Mouse (Mus musculus) gastrocnemius, postnatal 4 days (tissue): ENCODE measurements around the gene Acsm3. TPM values are rescaled to one million over a fixed set of nuclear protein-coding genes. Genes with fewer than 3 reads are reported as not detected.

Experiments used
- DNase-seq, 2 experiments: peaks; one replicate each; pipeline ENCODE4 v3.0.0; 2021 to 2022; ENCODE audit warnings: low spot score in 2 of 2, mixed read lengths in 2 of 2
- total RNA-seq, 2 experiments: library from RNA; stranded (reverse); gene quantifications; 2 replicates each; pipeline ENCODE4 v1.2.3; 2021

The Acsm3 gene
- total RNA-seq, 2 experiments from 2014 or later = not detected

DNA sequence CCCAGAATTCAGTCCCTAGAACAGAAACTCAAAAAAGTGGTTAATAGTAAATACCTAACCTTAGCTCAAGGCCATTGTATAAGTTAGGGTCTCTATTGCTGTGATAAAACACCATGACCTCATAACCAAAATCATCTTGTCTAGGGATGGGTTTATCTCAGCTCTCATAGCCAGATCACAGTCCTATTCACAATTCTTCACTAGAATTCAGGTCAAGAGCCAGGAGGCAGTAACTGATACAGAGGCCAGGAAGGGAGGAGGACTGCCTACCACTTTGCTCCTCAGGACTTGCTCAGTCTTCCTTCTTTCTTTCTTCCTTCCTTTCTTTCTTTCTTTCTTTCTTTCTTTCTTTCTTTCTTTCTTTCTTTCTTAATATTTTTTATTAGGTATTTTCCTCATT, 34.6 kb downstream of the Acsm3 start:
- DNase-seq = no peak

DNA sequence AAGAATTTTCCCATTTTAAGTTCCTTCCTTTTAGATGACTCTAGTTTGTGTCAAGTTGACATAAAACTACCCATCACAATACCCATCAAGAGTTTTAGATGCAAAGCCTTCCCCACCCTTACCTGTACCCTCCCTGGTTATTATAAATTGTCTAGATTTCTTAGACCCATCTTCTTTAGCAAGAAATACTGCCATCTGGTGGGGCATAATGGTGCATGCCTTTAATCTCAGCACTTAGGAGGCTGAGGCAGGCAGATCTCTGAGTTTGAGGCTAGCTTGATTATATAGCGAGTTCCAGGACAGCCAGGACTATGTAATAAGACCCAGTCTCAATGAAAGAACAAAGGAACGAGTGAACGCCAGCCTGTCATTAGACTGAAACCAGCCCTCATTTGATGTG, 39.8 kb downstream of the Acsm3 start:
- no peak for DNase-seq

DNA sequence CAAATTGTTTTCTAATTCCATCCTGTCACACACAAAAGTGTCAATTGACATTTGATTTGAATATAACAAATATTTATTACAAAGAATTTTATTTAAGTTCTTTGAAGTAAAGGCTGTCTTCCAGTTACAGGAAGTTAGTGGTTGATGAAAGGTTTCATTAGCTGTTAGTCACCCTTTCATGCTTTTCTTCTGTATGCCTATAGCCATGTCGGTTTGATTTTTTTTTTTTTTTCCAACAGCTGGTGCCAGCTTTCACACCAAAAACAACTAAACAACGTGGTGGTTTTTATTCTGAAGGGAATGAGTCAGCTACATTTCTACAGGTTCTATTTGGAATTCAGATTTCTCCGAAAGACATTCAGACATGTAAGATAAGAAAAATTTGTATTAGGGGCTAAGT, 40.3 kb downstream of the Acsm3 start:
- no peak for DNase-seq

DNA sequence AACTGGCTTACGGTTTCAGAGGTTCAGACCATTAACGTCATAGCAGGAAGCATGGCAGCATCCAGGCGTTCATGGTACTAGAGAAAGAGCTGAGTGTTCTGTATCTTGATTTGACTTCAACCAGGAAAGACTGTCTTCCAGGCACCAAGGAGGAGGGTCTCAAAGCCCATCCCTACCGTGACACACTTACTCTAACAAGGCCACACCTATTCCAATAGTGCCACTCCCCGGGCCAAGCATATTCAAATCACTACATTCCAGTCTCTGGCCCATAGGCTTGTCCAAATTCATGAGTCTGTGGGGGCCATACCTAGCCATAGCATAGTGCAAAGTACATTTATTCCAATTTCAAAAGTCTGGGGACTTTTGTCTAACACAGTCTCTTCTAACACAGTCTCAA, 46.7 kb downstream of the Acsm3 start:
- no peak for DNase-seq

DNA sequence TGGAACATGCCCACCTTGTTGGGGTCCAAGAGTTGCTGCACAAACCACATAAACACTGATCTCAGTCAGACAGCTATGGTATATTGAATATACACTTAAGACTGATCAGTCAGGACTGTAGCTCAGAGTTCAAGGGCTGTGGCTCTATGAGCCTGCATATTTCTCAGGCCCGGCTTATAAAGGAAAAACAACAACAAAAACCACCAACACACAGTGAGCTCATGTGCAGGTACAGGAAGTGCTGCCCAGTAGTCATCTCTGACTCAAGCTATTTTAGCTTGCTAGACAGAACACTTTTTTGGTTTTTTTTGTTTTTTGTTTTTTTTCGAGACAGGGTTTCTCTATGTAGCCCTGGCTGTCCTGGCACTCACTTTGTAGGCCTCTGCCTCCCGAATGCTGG, 48.0 kb downstream of the Acsm3 start:
- DNase-seq = no peak

DNA sequence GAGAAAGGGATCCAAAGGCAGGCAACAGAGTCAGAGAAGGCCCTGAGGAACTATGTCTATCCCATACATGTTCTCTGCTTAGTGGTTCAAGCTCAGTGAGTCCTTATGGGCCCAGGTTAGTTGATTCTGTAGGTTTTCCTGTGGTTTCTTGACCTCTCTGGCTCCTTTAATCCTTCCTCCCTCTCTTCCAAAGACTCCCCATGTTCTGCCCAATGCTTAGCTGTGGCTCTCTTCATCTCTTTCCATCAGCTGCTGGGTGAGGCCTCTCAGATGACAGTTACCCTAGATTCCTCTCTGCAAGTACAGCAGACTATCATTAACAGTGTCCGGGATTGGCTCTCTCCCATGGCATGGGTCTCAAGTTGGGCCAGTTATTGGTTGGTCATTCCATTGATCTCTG, 74.6 kb downstream of the Acsm3 start:
- DNase-seq = no peak

DNA sequence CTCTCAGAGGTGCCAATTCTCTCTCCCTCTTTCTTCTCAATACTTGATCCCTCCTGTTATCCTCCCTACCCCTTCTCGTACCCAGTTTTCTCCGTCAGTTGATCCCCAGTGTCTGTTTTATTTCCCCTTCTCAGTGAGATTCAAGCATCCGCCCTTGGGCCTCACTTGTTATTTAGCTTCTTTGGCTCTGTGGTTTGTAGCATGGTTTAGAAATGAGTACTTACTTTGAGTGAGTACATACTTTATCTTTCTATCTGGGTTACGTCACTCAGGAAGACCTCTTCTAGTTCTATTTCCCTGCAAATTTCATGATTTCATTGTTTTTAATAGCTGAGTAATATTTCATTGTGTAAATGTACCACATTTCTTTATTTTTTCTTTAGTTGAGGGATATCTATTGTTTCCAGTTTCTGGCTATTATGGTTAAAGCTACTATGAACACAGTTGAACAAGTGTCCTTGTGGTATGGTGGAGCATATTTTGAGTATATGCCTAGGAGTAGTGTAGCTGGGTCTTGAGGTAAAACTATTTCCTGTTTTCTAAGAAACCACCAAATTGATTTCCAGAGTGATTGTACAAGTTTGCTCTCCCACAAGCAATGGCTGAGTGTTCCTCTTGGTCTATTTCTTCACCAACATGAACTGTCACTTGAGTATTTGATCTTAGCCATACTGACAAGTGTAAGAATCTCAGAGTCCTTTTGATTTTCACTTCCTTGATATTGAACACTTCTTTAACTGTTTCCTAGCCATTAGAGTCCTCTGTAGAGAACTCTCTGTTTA, 75.5 kb downstream of the Acsm3 start:
- DNase-seq = no peak

Other genes starting within 250 kb of the Acsm3 start
- under 1 TPM; 0.22 to 0.91 TPM for gene Acsm5, start 241.5 kb upstream of the Acsm3 start, total RNA-seq
- gene Pdilt, start 237.4 kb upstream of the Acsm3 start, total RNA-seq = not detected
- gene Acsm2, start 206.6 kb upstream of the Acsm3 start, total RNA-seq = not detected
- under 1 TPM in 1 of 2 experiments, not detected in 1; 0.26 TPM for gene Acsm1, start 153.9 kb upstream of the Acsm3 start, total RNA-seq
- gene Acsm4, start 70.9 kb upstream of the Acsm3 start, total RNA-seq = not detected
- 10 to 100 TPM; 25.6 to 28.6 TPM for gene Thumpd1, start 40.1 kb upstream of the Acsm3 start, total RNA-seq
- gene Rexo5, start 33.1 kb downstream of the Acsm3 start, total RNA-seq = 1 to 10 TPM; 6.6 to 7.0 TPM
- gene Eri2, start 33.1 kb downstream of the Acsm3 start, total RNA-seq = 1 to 10 TPM; 6.0 to 6.2 TPM
- 1 to 10 TPM; 6.8 to 7.4 TPM for gene Lyrm1, start 134.9 kb downstream of the Acsm3 start, total RNA-seq
- 10 to 100 TPM; 17.6 to 19.8 TPM for gene Dcun1d3, start 135.4 kb downstream of the Acsm3 start, total RNA-seq